Mouse (Mus musculus) heart, adult 2 months (tissue): ENCODE measurements at regions not wholly inside any gene's neighbourhood (a gene's known extent, or its start where the extent isn't known, plus 50 kb on each side); places are given as distances from the start of the nearest gene placed in this dataset.

Experiments used
- DNase-seq, 2 experiments: peaks; one replicate each; pipeline ENCODE4 v3.0.0; 2021
- H3K27ac ChIP-seq: fragments of 200-600 bp; 2 replicates; pipeline ENCODE4 v1.8.1; 2022
- H3K27me3 ChIP-seq: fragments of 200-500 bp; 2 replicates; pipeline ENCODE4 v1.6.1; 2012; ENCODE audit warnings: mild to moderate bottlenecking, low read length, inconsistent platforms, mixed read lengths; ENCODE audit not compliant: control insufficient read depth, insufficient read depth
- H3K36me3 ChIP-seq: fragments of 200-500 bp; 2 replicates; pipeline ENCODE4 v1.6.1; 2012; ENCODE audit warnings: low read length, inconsistent platforms; ENCODE audit not compliant: control insufficient read depth, insufficient read depth
- H3K4me1 ChIP-seq: fragments of 200-500 bp; 2 replicates; pipeline ENCODE4 v1.6.1; 2011; ENCODE audit warnings: low read length; ENCODE audit not compliant: control insufficient read depth, insufficient read depth
- H3K4me3 ChIP-seq: fragments of 200-600 bp; 2 replicates; pipeline ENCODE4 v1.8.1; 2022
- H3K79me2 ChIP-seq: fragments of 200-500 bp; replicated peaks from 2 replicates; pipeline ENCODE4 v1.6.1; 2012; ENCODE audit warnings: mild to moderate bottlenecking, inconsistent platforms, low read length, moderate library complexity, mixed read lengths; ENCODE audit not compliant: control insufficient read depth, insufficient read depth
- H3K9ac ChIP-seq: fragments of 200-500 bp; 2 replicates; pipeline ENCODE4 v1.6.1; 2012; ENCODE audit warnings: low read depth, mild to moderate bottlenecking, control low read depth, inconsistent platforms, low read length, mixed read lengths
- CTCF ChIP-seq: fragments of 200-600 bp; IDR thresholded peaks from 2 replicates; pipeline ENCODE4 v1.8.1; 2022; ENCODE audit warnings: antibody characterized with exemption, mild to moderate bottlenecking, moderate library complexity
- EP300 ChIP-seq: fragments of 200-500 bp; IDR thresholded peaks from 2 replicates; pipeline ENCODE4 v1.6.1; 2011; ENCODE audit warnings: low read depth, low read length, control low read depth; ENCODE audit not compliant: insufficient read depth
- POLR2A ChIP-seq: fragments of 200-500 bp; IDR thresholded peaks from 2 replicates; pipeline ENCODE4 v1.6.1; 2011; ENCODE audit warnings: mild to moderate bottlenecking, low read depth, low read length, control low read depth; ENCODE audit not compliant: insufficient read depth
- WGBS: fragments of 180-500 bp; shearing (Covaris S2); methylation state at CpG from one replicate; pipeline ENCODE4 v1.1.7; 2018; 5-methylcytosine and 5-hydroxymethylcytosine counted together
- intact Hi-C: fragments of 180-260 bp; cut with DNase I; formaldehyde crosslinking; loops from one replicate; pipeline ENCODE4 v1.15.1; 2025

GRCm38 (mm10) chr2:11853210-11853973, 75.7 kb downstream of the Ankrd16 start:
- no peak overlapping the region for H3K9ac ChIP-seq
- WGBS = 20% methylated on average over 2 of the region's 2 CpGs
- intact Hi-C loops = no loop called here
- TF ChIP-seq POLR2A (no peak), EP300 (no peak), CTCF (no peak)
- H3K27me3 ChIP-seq = no peaks in the 10 kb centered on the region
- no peak overlapping the region for H3K27ac ChIP-seq
- H3K4me1 ChIP-seq = no peaks in the 10 kb centered on the region
- H3K4me3 ChIP-seq = no peak overlapping the region
- no peaks in the 10 kb centered on the region for H3K79me2 ChIP-seq
- DNase-seq = peak in 1 of 2 experiments; percentile 3
- H3K36me3 ChIP-seq = no peaks in the 10 kb centered on the region

GRCm38 (mm10) chr2:11869983-11870382, 92.3 kb downstream of the Ankrd16 start:
- Histone ChIP-seq H3K9ac (no peak overlapping the region), H3K27ac (no peak overlapping the region), H3K4me1 (no peaks in the 10 kb centered on the region), H3K36me3 (no peaks in the 10 kb centered on the region), H3K27me3 (no peaks in the 10 kb centered on the region), H3K79me2 (no peaks in the 10 kb centered on the region), H3K4me3 (no peak overlapping the region)
- intact Hi-C loops = loop anchor here (5.0 kb wide), 1 partner anchor 208 kb away; no protein-coding TSS in a partner anchor
- TF ChIP-seq POLR2A (no peak), CTCF (peak; percentile 55), EP300 (no peak)
- 23% methylated on average over 2 of the region's 2 CpGs for WGBS
- no peak for DNase-seq

GRCm38 (mm10) chr2:11880005-11880404, 102.3 kb downstream of the Ankrd16 start:
- DNase-seq = no peak
- 15% methylated on average over 1 of the region's 1 CpGs for WGBS
- no peak overlapping the region for H3K27ac ChIP-seq
- no peaks in the 10 kb centered on the region for H3K79me2 ChIP-seq
- no peak for TF ChIP-seq POLR2A
- TF ChIP-seq CTCF = no peak
- TF ChIP-seq EP300 = no peak
- H3K36me3 ChIP-seq = no peaks in the 10 kb centered on the region
- no peaks in the 10 kb centered on the region; the same call in 1 of the 2 replicates for H3K27me3 ChIP-seq
- intact Hi-C loops = no loop called here
- H3K9ac ChIP-seq = no peak overlapping the region
- H3K4me1 ChIP-seq = no peaks in the 10 kb centered on the region
- no peak overlapping the region for H3K4me3 ChIP-seq

- H3K4me3 ChIP-seq = no peak overlapping the region
Observed at GRCm38 (mm10) chr2:11894792-11895568, 117.3 kb downstream of the Ankrd16 start.

GRCm38 (mm10) chr2:11899698-11900660, 122.3 kb downstream of the Ankrd16 start:
- no peaks in the 10 kb centered on the region for H3K27me3 ChIP-seq
- intact Hi-C loops = no loop called here
- H3K27ac ChIP-seq = no peak overlapping the region
- no peak overlapping the region for H3K9ac ChIP-seq
- H3K4me1 ChIP-seq = no peaks in the 10 kb centered on the region
- no peaks in the 10 kb centered on the region for H3K79me2 ChIP-seq
- TF ChIP-seq POLR2A (no peak), EP300 (no peak), CTCF (no peak)
- no peak overlapping the region for H3K4me3 ChIP-seq
- no peak for DNase-seq
- 73% methylated on average over 11 of the region's 11 CpGs for WGBS
- H3K36me3 ChIP-seq = no peaks in the 10 kb centered on the region

More at GRCm38 (mm10) chr2:11894792-11895568, 117.3 kb downstream of the Ankrd16 start:
- Histone ChIP-seq H3K36me3 (no peaks in the 10 kb centered on the region), H3K4me1 (no peaks in the 10 kb centered on the region), H3K79me2 (no peaks in the 10 kb centered on the region), H3K27me3 (no peaks in the 10 kb centered on the region), H3K9ac (no peak overlapping the region), H3K27ac (no peak overlapping the region)
- no peak for DNase-seq
- no peak for TF ChIP-seq EP300
- no peak for TF ChIP-seq CTCF
- TF ChIP-seq POLR2A = no peak
- intact Hi-C loops = loop anchor here (2.0 kb wide), 1 partner anchor 76 kb away; no protein-coding TSS in a partner anchor
- WGBS = 65% methylated on average over 7 of the region's 7 CpGs
